Mouse (Mus musculus): ENCODE results near the gene Tmem108.
A peak's percentile ranks its signal among the peaks of the same experiment; 100 is the strongest.

Tmem108 gene

DNA sequence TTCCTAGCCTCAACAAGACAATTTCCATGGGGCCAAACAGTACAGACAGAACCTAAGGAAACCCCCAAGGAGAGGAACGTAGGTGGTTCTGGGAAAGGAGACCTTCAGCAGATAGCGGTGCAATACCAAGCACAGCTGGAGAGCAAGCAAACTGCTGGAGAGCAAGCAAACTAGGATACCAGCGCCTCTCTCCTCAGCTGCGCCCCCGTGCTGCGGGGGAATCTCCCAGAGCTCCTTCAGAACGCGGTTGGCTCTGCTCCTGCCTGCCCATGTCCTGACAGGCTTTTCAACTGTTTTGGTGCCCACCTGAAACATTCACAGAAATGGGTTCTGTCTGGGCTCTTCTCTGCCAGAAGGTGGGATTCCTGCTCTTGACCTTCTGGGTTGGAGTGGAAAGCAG is 221.1 kb downstream of the Tmem108 start:
- DNase-seq: no peak

DNA sequence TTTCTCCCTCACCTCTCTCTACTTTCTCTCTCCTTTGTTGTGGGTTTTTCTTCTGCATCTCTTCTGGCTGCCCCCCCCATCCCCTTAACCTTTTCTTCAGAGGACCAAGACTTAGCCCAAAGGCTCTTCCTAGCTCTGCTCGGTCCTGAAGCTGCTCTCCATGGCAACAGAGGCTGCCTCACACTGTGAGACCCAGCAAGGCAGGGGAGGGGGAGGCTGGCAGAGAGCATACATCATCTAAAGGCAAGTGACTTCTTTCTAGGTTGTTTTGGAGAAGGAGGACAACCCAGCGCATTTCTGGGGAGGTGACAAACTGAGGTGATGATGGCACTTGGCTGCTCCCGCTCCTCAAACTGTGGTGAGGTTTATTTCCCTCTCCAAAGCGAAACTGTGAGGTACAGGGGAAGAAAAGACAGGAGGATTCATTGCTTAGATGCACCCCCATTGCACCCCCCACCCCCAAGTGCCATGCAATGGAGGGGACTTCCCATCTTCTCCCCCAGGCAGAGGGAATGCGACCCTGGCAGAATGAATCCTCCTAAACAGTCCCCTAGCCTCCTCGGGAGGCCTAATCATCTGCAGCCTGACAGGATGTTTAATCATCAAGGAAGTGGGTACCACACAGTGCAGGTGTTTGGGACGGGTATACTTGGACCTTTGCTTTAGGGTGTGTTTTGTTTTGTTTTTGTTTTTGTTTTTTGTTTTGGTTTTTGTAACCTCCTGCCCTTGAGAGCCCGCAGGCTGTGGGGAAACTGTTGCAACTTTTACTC is 223.4 kb downstream of the Tmem108 start:
- peak; percentile 35 for DNase-seq

DNA sequence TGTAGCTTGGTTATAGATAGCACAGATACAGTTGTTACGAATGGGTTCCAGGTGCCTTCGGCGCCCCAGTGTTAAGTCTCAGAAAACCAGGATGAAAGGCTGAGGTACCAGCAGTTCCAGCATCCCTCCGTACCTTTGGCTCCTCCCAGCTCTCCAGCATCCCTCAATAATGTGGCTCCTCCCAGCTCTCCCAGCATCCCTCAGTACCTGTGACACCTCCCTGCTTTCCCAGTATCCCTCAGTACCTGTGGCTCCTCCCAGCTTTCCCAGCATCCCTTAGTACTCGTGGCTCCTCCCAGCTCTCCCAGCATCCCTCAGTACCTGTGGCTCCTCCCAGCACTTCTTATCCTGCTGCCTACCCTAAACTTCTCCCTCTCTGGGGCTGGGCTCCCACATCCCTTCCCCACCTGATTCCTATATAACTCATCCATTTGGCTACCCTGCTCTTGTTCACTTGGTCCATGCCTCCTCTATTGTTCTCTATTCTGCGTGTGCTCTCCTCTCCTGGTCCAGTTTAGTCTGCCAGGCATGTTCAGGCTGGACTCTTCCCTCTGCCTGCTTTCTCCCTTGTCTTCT is 225.5 kb downstream of the Tmem108 start:
- DNase-seq: no peak

DNA sequence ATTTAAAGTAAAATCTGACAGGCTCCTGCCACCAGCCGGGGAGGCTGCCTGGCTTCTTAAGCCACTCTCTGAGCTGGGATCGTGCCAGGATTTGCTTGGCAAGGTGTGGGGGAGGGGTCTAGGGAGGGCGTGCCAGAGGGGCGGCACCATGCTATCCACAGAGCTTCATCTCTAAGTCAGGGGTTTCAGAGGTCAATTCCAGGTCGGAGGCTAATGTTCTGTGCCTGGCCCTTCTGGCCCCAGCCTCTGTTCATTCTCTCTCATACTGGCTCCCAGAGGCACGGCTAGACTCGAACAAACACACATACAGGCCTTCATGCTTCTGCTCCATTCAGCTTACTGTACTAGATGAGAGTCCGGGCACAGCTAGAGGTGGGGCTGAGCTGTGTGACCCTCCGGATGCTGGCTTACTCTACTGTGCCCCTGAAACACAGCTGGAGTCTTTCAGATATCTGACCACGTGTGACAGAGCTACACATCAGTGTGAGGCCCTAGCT is 236.5 kb downstream of the Tmem108 start:
- DNase-seq: peak; percentile 79

DNA sequence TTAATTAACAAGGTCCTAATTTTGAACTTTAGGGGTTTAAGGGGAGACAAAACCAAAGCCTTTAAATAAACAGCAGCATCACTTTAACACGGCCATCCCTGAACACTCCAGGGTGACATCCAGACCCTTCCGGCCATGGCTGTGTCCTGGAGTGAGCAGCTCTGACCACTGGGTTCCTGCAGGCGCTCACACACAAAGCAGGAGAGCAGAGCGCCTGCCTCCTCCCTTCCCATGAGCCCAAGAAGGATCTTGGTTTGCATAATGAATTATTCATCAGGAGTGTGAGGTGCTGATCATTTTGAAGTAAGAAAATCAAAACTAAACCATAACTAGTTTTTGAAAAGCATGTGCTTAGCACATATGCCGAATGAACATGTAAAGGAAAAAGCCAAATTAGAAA is 237.0 kb downstream of the Tmem108 start:
- peak; percentile 72 for DNase-seq

- DNase-seq: no peak
These were observed 237.8 kb downstream of the Tmem108 start for GRCm38 (mm10) chr9:103523742-103524403.

- peak; percentile 39 for DNase-seq
These were observed 238.6 kb downstream of the Tmem108 start for GRCm38 (mm10) chr9:103523008-103523407.

GRCm38 (mm10) chr9:103513884-103514283 is 247.8 kb downstream of the Tmem108 start:
- DNase-seq: no peak

DNA sequence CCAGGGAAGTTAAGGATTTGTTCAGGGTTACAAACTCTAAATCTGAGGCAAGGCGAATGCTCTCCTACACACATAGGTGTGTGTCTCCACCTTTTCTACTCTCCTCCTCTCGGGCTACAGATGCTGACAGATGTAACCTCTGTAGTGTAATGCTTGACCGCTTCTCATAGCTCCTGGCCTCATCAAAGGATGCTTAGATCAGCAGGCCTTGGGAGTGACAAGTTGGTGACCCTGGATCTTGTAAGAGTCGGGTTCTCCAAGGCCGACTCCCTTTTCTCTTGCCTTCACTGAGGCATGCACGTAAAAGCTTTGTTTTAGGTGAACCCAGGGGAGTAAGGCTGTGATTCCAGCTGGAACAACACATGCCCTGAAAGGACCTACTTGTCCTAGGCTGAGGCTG is 249.4 kb downstream of the Tmem108 start:
- DNase-seq: no peak

DNA sequence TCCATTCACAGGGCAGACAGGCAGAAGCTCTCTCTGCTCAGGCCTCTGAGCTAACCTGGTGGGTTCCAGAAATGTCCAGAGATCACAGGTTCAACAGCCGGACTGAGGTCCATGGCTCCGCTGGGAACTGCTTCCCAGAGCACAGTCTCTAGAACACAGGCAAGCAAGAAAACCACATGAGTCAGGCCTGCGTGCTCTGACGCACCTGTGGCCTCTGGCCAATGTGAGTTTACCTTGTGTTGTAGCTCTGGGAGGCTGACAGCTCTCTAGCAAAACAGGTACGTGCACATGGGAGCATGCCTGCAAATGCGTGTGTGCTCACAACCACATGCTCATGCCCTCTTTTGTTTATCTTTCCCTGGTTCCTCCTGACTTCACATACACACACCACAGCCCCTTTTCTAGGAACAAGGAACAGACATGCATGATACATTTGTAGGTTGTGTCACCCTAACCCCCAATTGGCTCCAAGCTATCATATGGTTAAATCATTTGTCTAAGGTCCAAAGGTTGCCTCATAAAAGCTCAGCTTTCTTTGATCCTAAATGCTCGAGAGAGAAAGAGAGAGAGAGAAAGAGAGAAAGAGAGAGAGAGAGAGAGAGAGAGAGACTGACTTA is 254.6 kb downstream of the Tmem108 start:
- no peak for DNase-seq

- DNase-seq: no peak
These were observed 256.6 kb downstream of the Tmem108 start for GRCm38 (mm10) chr9:103505067-103505466.

DNA sequence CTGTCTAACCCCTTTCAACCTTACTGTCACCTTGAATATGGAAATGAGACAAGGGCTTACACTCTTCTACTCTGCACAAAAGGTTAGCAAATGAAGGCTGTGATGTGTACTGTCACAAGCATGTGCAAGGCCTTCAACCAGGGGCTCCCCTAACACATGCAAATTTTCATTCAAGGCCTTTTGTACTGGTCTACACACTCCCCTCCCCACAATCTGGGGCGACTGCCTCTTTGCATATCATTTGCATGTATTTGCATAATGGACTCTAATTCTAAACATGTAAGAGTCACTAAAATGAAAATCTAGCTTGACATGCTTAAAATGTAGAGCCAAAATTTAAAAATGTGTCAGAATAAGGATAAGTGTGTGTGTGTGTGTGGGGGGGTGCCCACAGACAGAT is 257.0 kb downstream of the Tmem108 start:
- DNase-seq: no peak

- DNase-seq: no peak
These were observed 257.9 kb downstream of the Tmem108 start for GRCm38 (mm10) chr9:103503586-103504298.

- DNase-seq: no peak
These were observed 259.0 kb downstream of the Tmem108 start for GRCm38 (mm10) chr9:103502655-103503054.

GRCm38 (mm10) chr9:103501861-103502364 is 259.7 kb downstream of the Tmem108 start:
- peak; percentile 81 for DNase-seq

DNA sequence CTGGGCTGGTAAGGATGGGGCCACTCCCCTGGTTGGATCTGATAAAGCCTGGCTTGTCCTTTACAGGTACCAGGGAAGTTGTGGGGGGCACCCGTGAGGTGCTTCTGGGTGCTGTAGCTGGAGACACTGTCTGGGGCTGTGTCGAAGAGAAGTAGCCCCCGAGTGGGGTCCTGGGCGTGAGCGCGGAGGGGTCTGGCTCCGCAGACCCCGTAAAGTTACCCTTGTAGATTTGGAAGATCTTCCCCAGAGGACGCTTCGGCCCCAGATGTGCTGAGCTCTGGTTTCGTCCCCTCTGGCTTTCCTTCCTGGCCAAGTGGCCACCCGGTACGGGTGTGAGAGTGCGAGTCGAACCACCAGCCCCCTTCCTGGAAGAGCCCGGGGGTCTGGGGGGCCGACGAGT is 262.3 kb downstream of the Tmem108 start:
- DNase-seq: no peak

GRCm38 (mm10) chr9:103498699-103499098 is 262.9 kb downstream of the Tmem108 start:
- DNase-seq: no peak

DNA sequence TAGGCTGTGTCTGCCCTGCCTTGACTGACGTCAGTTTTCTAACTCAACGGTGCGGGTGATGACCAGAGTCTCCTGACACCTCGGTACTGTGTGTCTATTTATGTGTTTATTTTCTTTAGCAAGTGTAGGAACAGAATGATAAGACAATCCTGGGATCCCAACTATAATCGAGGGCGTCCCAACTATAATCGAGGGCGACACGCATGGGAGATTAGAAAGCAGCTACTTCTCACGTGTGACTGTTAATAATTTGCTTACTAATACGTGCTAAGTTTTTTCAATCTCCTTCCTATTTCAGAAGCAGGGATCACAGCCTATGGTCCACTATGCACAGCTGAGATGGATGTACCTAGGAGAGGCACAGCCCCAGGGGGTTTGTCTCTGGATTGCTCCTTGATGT is 266.2 kb downstream of the Tmem108 start:
- DNase-seq: no peak

DNA sequence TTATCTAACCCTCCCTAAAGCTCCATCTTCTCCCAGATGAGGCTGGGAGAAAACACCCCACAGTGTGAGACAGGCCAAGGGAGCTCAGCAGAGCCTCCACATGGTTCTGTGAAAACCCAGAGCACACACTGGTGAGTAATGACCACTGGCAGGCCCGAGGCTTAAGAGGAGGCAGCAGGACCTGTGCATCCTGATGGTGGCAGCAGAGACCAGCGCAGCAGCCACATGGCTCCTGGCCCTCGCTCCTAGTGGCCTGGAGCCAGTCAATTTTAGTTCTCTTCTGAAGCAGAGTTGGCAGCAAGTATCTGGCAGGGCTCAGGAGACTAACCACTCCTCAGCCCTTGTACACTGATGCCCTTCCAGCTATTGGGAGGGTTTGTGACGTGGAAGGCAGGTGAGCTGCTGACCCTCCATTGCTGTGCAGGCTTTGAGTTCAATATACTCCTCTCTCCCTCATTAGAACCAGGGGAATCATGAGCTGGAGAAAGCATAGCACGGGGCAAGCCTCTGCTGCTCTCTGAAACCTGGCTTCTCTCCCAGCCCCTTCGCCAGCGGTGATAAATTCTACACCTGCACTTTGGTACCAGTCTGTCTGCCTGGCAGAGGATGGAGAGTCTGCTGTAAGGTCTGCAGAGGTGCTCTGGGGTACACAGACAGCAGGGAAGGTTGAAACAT is 267.2 kb downstream of the Tmem108 start:
- DNase-seq: peak; percentile 87

GRCm38 (mm10) chr9:103491985-103492384 is 269.7 kb downstream of the Tmem108 start:
- no peak for DNase-seq

GRCm38 (mm10) chr9:103490439-103490838 is 271.2 kb downstream of the Tmem108 start:
- peak; percentile 75 for DNase-seq

DNA sequence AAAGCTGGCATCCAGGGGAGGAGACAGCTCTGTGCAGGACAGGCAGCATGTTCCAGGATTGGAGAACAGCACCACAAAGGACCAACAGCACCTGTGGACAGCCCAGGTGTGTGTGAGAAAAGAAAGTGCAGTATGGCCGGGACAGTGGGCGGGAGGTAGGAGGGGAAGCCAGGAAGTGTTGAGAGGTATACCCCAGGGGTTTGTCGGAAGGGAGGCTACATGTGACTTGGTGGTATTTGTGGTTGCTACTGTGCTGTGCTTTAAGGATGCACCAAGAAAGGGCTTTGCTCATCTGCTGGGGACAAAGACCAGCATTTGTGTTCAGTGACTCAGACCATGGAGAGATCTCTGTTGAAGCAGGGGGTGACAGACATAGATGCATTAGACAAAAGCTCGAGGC is 271.8 kb downstream of the Tmem108 start:
- no peak for DNase-seq

Measured in embryo, embryonic 11 days (tissue).